Mouse (Mus musculus) right cerebral cortex, postnatal 4 days (tissue): Measurements from ENCODE around the gene Olfr888.

Experiments
- DNase-seq: peaks from one replicate; pipeline ENCODE4 v3.0.0-alpha.2; 2022

The Olfr888 gene

GRCm38 (mm10) chr9:38107828-38108227, at the start of gene Olfr888:
TSS of gene Olfr888 (plus strand) at chr9:38108128.
- DNase-seq: no peak

- no peak for DNase-seq
Measured at GRCm38 (mm10) chr9:38061022-38061421, 46.9 kb upstream of the Olfr888 start, which contains the start of gene Olfr885. TSS of gene Olfr885 (plus strand) at chr9:38061322.

GRCm38 (mm10) chr9:38083772-38084171, 24.2 kb upstream of the Olfr888 start, which contains the start of gene Olfr887:
TSS of gene Olfr887 (plus strand) at chr9:38084072.
- DNase-seq: no peak

- DNase-seq: no peak
Measured at GRCm38 (mm10) chr9:38114898-38115297, 7.0 kb downstream of the Olfr888 start, which contains the start of gene Olfr889. TSS of gene Olfr889 (plus strand) at chr9:38115198.

GRCm38 (mm10) chr9:38142217-38142616, 34.3 kb downstream of the Olfr888 start, which contains the start of gene Olfr890:
TSS of gene Olfr890 (plus strand) at chr9:38142517.
- DNase-seq: no peak
